Mouse (Mus musculus) cerebellum, postnatal 25 days (tissue): ENCODE measurements around the gene Pvrig.
"Not testable (repeated sequence)": the region's sequence is repeated elsewhere in the genome, so short reads cannot be mapped to it uniquely, and the experiment has no call there.

ENCODE experiments used
- DNase-seq, 2 experiments: peaks; one replicate each; pipeline ENCODE4 v3.0.0; 2021; ENCODE audit warnings: mixed read lengths in 2 of 2

Gene Pvrig

GRCm38 (mm10) chr5:138341661-138342060 lies at the start of gene Pvrig:
Gene Pvrig (plus strand): TSS chr5:138341961.
- DNase-seq = no peak

DNA sequence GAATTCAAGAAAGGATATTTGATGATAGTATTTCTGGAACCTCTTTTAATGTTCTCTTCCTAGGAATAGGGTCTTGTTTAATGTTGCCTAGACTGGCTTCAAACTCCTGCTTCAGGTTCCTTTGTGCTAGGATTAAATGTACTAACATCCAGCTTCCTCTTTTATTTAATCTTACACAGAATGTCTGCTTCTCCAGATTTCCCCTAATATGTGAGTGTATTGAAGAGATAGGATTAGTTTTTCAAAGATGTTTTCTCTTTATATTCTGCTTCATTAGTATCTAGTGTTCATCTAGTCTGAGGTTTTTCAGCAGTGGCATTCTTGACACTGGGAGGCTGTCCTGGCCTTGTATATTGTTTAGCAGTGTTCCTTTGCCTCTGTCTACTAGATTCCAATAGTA lies 47.6 kb upstream of the Pvrig start:
- DNase-seq = no peak

- DNase-seq = no peak
Observed at GRCm38 (mm10) chr5:138299613-138300012, 42.1 kb upstream of the Pvrig start.

GRCm38 (mm10) chr5:138312795-138313194 lies 29.0 kb upstream of the Pvrig start:
- DNase-seq = no peak

- DNase-seq = no peak
Observed at GRCm38 (mm10) chr5:138343216-138343615, 1.5 kb downstream of the Pvrig start.

DNA sequence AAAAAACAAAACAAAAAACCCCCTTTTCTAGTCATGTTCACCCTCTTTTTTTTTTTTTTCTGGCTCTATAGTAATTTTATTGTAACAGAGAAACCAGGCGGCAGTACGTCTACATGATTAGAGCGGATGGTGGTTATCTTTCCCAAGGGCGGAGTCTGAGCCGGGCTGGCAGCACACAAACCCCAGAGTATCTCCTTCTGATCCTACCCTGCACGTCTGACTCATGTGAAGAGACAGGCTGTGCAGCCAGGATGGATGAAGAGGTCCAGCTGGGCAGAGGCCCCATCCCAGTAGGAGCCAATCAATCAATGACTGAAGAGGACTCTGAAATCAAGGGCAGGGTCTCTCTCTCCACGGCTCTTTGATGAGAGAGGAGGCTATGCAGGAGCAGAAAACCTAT lies 21.4 kb downstream of the Pvrig start:
- DNase-seq = not testable (repeated sequence)

- not testable (repeated sequence) for DNase-seq
Observed at GRCm38 (mm10) chr5:138365347-138365746, 23.6 kb downstream of the Pvrig start.
